Mouse (Mus musculus) gastrocnemius, adult 18-20 months (tissue): ENCODE results near the gene Utrn. TPM values are rescaled to one million over a fixed set of nuclear protein-coding genes. Genes with fewer than 3 reads are reported as not detected.

Experiments used
- DNase-seq: peaks from one replicate; pipeline ENCODE4 v3.0.0; 2021; ENCODE audit warnings: low spot score
- long read RNA-seq, 2 experiments: library from polyadenylated mRNA; stranded (forward); transcript quantifications; one replicate each; pipeline ENCODE4 v2.0.0; 2021
- total RNA-seq, 2 experiments: library from RNA; stranded (reverse); gene quantifications; 2 replicates each; pipeline ENCODE4 v1.2.3; 2021

The Utrn gene
- total RNA-seq, result 10 to 100 TPM; 17.6 to 20.4 TPM
- long read RNA-seq, experiment 1, partial matches to known transcripts, result 0 of 2 reads
- long read RNA-seq, experiment 1, other reads (novel, unspliced or antisense), result 2 of 2 reads
- long read RNA-seq, experiment 2, partial matches to known transcripts, result 0 of 1 reads
- long read RNA-seq, experiment 2, other reads (novel, unspliced or antisense), result 1 of 1 reads

DNA sequence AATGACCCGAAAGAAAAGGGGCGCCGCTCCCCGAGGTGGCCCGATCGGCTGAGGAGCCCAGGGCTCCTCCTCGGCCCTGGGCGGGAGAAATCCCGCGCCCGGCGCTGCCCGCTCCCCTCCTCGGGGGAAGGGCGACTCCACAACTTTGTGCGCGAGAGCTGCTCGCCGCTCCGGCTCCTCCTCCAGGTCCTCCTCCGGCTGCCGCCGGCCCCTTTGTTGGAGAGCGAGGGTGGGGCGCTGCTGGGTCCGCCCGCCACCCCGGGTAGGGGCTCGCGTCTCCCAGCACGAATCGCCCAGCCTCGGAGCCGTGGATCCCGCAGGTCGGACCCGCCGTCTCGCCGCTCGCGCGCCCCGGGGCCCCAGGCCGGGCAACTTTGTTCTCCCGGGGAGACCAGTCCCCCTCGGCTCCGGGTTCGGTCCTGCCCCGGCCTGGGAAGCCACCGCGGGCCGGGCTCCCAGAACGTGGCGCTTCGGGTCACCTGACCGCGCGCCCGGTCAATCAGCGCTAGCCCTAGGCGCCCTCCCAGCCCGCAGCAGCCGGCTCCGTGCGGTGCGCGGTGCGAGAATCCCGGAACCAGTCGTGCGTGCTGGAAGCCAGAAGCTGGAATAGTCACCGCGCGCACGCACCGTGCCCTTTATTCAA, at the start of gene Utrn:
Gene Utrn (minus strand): TSS at position 337 of the 643 bp plus-strand sequence.
- peak; percentile 81 for DNase-seq

- DNase-seq, result no peak
Observed at GRCm38 (mm10) chr10:12917626-12918025, 48.5 kb upstream of the Utrn start.

GRCm38 (mm10) chr10:12916376-12916775, 47.2 kb upstream of the Utrn start:
- no peak for DNase-seq

DNA sequence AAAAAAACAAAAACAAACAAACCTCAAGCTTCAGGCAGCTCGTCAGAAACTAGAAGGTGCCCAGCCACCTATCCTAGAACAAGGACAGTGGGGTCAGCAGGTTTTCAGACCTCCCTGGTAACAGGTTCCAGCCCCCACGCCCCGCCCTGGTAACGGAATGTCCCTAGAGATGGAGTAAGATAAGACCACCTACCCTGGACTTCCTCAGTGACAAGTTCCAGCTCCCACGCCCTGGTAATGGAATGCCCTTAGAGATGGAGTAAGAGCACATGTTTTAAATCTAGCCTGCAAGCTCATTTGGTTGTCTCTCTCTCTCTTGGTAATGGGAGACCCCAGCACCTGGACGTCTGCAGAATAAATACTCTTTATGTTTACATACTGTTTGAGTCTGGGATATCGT, 46.7 kb upstream of the Utrn start:
- DNase-seq, result no peak

DNA sequence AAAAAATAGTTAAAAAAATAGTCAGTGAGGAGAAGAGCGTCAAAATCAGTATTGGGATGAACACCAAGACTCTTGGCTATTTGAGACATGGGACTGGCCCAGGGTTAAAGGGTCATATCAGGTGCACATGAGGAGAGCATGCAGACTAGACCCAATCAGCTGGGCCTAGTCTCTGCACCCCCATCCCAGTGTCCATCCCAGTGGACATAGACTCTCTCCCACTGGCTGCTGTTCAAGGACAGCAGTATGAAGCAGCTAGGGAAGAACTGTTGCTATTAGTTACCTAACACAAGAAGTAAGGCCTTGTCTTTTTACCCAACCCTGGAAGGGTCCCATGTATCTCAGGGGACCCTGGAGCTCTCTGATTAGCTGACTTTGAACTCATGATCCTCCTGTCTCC, 45.0 kb upstream of the Utrn start:
- DNase-seq, result no peak

- DNase-seq, result no peak
Observed at GRCm38 (mm10) chr10:12911981-12912530, 42.9 kb upstream of the Utrn start.

- no peak for DNase-seq
Observed at GRCm38 (mm10) chr10:12911451-12911850, 42.3 kb upstream of the Utrn start.

- DNase-seq, result no peak
Observed at GRCm38 (mm10) chr10:12909891-12910290, 40.7 kb upstream of the Utrn start.

DNA sequence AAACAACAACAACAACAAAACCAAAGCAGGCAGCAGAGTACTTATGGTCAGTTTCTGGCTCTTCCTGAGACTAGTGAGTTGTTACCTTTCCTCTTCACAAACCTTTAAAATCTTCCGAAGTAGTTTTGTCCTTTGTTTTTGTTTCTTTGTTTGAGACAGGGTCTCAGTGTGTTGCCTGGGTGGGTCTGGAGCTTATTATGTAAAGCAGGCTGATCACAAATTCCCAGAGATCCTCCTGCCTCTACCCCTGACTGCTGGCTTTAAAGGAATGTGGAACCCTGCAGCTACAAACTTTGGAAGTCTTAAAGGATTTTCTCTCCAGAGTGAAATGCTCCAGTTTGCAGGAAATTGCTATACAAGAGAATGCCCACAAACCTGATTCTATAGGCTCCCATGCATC, 40.0 kb upstream of the Utrn start:
- DNase-seq, result no peak

GRCm38 (mm10) chr10:12904140-12904528, 35.0 kb upstream of the Utrn start:
- DNase-seq, result no peak

DNA sequence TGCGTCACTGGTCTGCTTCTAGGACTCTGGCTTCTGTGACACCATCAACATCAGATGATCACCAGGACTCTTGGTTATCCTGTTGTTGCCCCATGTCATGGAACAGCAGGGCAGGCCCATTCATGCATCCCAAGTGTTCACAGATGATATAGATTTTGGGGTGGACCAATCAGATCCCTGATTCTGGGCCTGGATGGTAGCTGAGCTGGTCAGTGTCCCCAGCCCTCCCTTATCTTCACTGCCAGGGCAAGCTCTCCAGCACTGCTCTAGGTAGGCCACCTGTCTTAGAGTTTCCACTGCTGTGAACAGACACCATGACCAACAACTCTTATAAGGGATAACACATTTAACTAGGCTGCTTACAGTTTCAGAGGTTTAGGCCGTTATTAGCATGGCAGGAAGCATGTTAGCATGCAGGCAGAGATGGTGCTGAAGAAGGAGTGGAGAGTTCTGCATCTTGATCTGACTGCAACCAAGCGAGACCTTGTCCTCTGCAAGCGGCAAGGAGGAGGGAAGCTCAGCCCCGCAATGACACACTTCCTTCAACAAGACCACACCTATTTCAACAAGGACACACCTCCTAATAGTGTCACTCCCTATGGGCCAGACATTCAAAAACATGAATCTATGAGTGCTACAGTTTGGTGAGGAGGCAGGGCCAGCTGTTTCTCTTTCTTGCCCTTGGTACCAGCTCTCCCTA, 34.4 kb upstream of the Utrn start:
- no peak for DNase-seq

DNA sequence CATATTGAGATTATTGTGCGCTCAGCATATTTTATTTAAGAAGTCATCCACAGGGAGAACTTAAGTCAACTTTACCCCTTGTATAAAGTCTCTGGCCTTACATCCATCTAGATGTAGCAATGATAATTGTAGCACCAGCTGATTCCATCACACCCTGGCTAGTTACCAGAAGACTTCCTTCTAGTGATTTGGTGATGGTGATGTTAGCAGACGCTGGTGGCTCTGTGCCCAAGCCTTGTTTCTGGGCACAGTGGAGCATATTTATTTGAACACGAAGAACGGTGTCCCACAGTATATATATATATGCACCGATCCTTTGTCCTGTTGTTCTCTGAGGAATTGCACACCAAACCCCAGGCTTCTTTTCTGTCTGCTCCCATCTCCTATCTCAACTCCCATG, 30.7 kb upstream of the Utrn start:
- no peak for DNase-seq

DNA sequence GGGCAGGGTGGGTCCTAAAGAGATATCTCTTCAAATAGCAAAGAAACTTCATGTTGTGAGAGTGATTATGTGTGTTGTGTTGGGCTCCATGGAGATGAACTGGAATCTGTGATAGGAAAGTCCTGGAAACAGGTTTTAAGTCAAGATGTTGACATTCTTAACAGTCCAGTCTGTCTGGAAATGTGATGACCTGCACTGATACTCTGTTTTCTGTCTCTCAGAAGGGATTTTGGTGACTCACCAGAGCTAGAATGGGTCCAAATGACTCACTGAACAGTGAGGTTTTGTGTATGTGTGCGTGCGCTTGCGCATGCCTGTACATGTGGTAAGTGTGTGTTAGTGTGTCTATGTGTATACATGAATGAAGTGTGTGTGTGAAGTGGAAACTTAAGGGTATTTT, 24.2 kb upstream of the Utrn start:
- DNase-seq, result no peak

- DNase-seq, result no peak
Observed at GRCm38 (mm10) chr10:12888373-12888772, 19.2 kb upstream of the Utrn start.

DNA sequence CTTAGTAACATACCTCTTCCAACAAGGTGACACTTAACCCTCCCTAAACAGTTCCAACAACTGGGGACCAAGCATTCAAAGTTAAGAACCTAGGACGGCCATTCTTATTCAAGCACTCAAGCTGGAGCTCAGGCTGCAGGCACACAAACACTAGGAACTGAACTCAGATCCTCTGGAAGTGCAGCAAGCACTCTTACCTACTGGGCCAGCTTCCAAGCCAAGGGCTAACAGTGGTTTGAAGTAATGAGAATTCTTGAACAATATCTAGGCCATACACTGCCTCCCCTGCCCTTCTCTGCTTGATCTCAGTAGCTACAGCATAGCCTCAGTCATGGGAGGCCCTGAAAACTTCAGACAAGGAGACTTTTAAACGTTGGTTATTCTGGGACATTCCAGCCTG, 18.6 kb upstream of the Utrn start:
- no peak for DNase-seq

DNA sequence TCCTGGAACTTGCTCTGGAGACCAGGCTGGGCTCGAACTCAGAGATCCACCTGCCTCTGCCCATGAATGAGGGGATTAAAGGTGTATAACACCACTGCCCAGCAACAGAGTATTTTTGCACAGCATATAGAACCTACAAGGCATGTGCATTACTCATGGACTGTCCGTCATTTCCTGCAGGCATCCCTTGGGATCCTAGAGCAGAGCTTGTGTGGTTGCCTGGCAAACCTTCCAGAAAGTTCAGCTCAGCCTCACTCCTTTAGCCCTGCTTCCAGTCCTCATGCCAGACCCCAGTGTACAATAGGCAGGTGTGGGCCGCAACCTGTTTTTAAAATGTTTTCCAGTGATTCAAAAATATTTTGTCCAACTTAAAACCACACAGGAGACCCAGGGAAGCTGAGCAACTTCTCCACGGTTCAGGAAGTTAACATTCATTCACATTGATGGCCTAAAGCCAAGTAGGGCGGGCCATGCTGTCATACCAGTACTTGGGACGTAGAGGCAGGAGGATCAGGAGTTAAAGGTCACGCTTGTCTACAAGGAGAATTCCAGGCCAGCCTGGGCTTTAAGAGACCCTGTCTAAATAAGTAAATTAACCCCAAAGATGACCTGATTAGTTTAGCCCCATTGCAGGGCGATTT, 15.3 kb upstream of the Utrn start:
- no peak for DNase-seq

DNA sequence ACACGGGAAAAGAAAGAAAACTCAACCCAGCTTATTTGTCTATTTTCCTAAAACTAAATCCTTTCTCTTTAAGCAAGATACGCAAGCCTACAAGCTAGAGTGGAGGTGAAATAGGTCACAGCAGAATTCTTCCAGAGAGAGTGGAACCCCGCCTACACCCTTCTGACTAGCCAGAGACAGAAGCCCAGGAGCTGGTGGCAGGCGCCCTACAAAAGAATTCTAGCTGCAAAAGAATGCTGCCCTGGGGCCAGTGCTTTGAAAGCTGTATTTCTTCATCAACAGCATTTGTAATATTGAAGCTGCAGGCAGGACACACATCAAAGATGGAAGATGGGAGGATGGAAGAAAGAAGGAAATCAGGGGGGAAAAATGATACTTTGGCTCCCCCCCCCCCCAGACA, 12.7 kb upstream of the Utrn start:
- DNase-seq, result no peak

DNA sequence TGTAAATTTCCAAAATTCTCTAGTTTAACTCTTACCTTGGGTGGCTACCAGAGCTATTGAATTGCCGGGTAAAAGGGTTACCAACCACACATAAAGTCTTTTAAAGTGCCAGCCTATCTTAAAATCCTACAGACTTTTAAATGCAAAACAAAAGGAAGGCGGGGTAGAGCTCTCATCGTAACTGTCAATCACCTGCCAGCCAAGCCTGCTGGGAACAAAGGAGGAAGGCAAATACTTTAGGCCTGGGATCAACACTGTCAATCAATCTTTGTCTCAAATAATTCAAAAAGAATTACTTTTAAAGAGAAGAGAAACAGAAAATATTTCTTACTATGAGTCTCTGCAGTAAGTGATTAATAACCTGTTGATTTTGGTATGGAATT, 10.1 kb upstream of the Utrn start:
- no peak for DNase-seq

DNA sequence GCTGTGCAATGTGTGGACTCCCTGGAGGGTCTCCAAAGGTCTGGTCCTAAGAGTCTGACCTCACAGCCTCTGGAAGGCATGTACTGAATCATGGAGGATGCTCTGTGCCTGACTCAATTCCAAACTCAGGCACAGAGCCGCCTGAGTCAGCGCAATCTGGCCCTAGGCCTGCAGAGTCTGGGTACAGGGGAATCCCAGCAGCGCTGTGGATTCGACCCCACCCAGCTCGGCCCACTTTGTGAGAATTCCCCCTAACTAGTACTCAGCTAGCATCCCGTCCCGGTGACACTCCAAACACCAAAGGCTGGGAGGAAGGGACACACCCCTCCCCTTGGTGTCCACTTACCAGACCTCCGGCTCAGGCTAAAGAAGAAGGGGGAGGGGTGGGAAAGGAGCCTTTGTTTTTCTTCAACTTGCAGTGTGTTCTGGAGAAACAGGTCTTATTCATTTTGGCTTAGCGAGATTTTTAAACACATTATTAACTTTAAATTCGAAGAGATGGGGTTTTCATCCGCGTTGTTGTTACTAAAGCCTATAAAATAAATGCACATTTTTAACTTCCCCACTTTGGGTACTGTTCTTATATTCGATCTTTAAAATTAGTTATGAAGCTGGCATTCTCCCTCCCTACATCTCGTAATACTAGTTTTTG, 9.6 kb upstream of the Utrn start:
- DNase-seq, result peak; percentile 64

- no peak for DNase-seq
Observed at GRCm38 (mm10) chr10:12876426-12876825, 7.3 kb upstream of the Utrn start.

DNA sequence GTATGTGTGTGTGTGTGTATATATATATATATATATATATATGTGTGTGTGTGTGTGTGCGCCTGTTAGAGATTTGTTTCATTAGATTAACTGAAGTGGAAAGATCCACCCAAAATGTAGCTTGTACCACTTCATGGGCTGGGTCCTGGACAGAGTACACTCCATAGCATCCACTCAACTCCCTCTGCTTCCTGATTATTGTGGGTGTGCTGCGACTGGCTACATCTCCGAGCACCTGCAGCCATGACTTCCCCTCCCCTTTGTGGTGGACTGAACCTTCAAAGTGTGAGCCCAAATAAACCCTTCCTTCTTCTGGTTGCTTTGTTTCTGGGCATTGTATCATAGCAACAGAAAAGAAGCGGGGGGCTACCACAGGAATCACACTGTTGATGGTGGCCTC, 6.2 kb upstream of the Utrn start:
- DNase-seq, result no peak
